Mouse (Mus musculus) heart, embryonic 15.5 days (tissue): ENCODE results near the gene Olfr435. TPM values are rescaled to one million over a fixed set of nuclear protein-coding genes. Genes with fewer than 3 reads are reported as not detected.
"Not testable (repeated sequence)": the region's sequence is repeated elsewhere in the genome, so short reads cannot be mapped to it uniquely, and the experiment has no call there.

ENCODE experiments used
- ATAC-seq: fragments of 200-750 bp; cut with Nextera tagmentation; replicated peaks from 2 replicates; pipeline ENCODE4 v1.8.0; 2017; ENCODE audit warnings: low read depth, moderate TSS enrichment; ENCODE audit not compliant: insufficient number of reproducible peaks, insufficient read depth, low FRiP score
- H3K27ac ChIP-seq: fragments of 300-500 bp; sonication (generic); 2 replicates; pipeline ENCODE4 v1.5.1; 2015; ENCODE audit warnings: mild to moderate bottlenecking, inconsistent platforms
- H3K27me3 ChIP-seq: fragments of 300-500 bp; sonication (generic); 2 replicates; pipeline ENCODE4 v1.6.1; 2015; ENCODE audit warnings: inconsistent platforms
- H3K36me3 ChIP-seq: fragments of 300-500 bp; sonication (generic); 2 replicates; pipeline ENCODE4 v1.6.1; 2015; ENCODE audit warnings: mild to moderate bottlenecking, inconsistent platforms
- H3K4me1 ChIP-seq: fragments of 300-500 bp; sonication (generic); replicated peaks from 2 replicates; pipeline ENCODE4 v1.6.1; 2015; ENCODE audit warnings: inconsistent platforms
- H3K4me2 ChIP-seq: fragments of 300-500 bp; sonication (generic); 2 replicates; pipeline ENCODE4 v1.6.1; 2015; ENCODE audit warnings: inconsistent platforms, mild to moderate bottlenecking, moderate library complexity
- H3K4me3 ChIP-seq: fragments of 300-500 bp; sonication (generic); 2 replicates; pipeline ENCODE4 v1.5.1; 2015; ENCODE audit warnings: mild to moderate bottlenecking, inconsistent platforms
- H3K9ac ChIP-seq: fragments of 300-500 bp; sonication (generic); 2 replicates; pipeline ENCODE4 v1.6.1; 2015; ENCODE audit warnings: mild to moderate bottlenecking, inconsistent platforms
- H3K9me3 ChIP-seq: fragments of 300-500 bp; sonication (generic); replicated peaks from 2 replicates; pipeline ENCODE4 v1.6.1; 2016; ENCODE audit warnings: inconsistent platforms
- WGBS: fragments of 180-500 bp; shearing (Covaris S2); methylation state at CpG from one replicate; pipeline ENCODE4 v1.1.7; 2015; ENCODE audit warnings: mixed read lengths; 5-methylcytosine and 5-hydroxymethylcytosine counted together
- polyA plus RNA-seq: library from polyadenylated mRNA; unstranded; fragments of >200 nt; fragmentation: Nextera tagmentation; extraction: Ambion mirVana; gene quantifications from 2 replicates; pipeline ENCODE4 v1.2.1, GENCODE M21; 2015

Gene Olfr435
- polyA plus RNA-seq, 1 experiment from 2014 or later: not detected

- not testable (repeated sequence) for H3K27me3 ChIP-seq, H3K36me3 ChIP-seq, H3K9me3 ChIP-seq, H3K27ac ChIP-seq, H3K4me2 ChIP-seq, H3K4me1 ChIP-seq, H3K9ac ChIP-seq, H3K4me3 ChIP-seq, ATAC-seq
- WGBS: 78% methylated on average over 1 of the region's 1 CpGs
These were observed 34.3 kb downstream of the Olfr435 start, which contains the start of gene Olfr47 for GRCm38 (mm10) chr6:43231255-43231654. Gene Olfr47 (plus strand): TSS chr6:43231529.

GRCm38 (mm10) chr6:43242061-43242460, 45.1 kb downstream of the Olfr435 start:
- Histone ChIP-seq H3K9ac (no peak overlapping the region), H3K4me3 (no peak overlapping the region), H3K9me3 (no peaks in the 10 kb centered on the region), H3K4me2 (no peak overlapping the region), H3K27me3 (no peaks in the 10 kb centered on the region), H3K36me3 (no peaks in the 10 kb centered on the region), H3K4me1 (no peaks in the 10 kb centered on the region), H3K27ac (no peak overlapping the region)
- WGBS: 8% methylated on average over 4 of the region's 4 CpGs
- ATAC-seq: no peak

- WGBS: 46% methylated on average over 3 of the region's 3 CpGs
- H3K27ac ChIP-seq: no peak overlapping the region
- no peak for ATAC-seq
These were observed 50.5 kb downstream of the Olfr435 start for GRCm38 (mm10) chr6:43247396-43247795.

GRCm38 (mm10) chr6:43252994-43253393, 56.0 kb downstream of the Olfr435 start:
- H3K27ac ChIP-seq: no peak overlapping the region
- no peak for ATAC-seq
- WGBS: 61% methylated on average over 1 of the region's 1 CpGs

More at GRCm38 (mm10) chr6:43247396-43247795, 50.5 kb downstream of the Olfr435 start:
- H3K4me2 ChIP-seq: no peak overlapping the region
- H3K4me1 ChIP-seq: no peaks in the 10 kb centered on the region; the same call in 1 of the 2 replicates
- no peaks in the 10 kb centered on the region for H3K27me3 ChIP-seq
- no peaks in the 10 kb centered on the region for H3K9me3 ChIP-seq
- no peak overlapping the region for H3K4me3 ChIP-seq
- no peak overlapping the region for H3K9ac ChIP-seq
- H3K36me3 ChIP-seq: no peaks in the 10 kb centered on the region

More at GRCm38 (mm10) chr6:43252994-43253393, 56.0 kb downstream of the Olfr435 start:
- no peaks in the 10 kb centered on the region; the same call in 1 of the 2 replicates for H3K4me1 ChIP-seq
- H3K4me2 ChIP-seq: no peak overlapping the region
- H3K27me3 ChIP-seq: no peaks in the 10 kb centered on the region
- no peaks in the 10 kb centered on the region for H3K36me3 ChIP-seq
- no peaks in the 10 kb centered on the region for H3K9me3 ChIP-seq
- H3K4me3 ChIP-seq: no peak overlapping the region
- H3K9ac ChIP-seq: no peak overlapping the region

Other genes starting within 250 kb of the Olfr435 start
- gene Olfr444, start 248.1 kb upstream of the Olfr435 start, polyA plus RNA-seq: not detected in 2 replicates
- not detected in 2 replicates for gene Olfr441, start 90.8 kb upstream of the Olfr435 start, polyA plus RNA-seq
- not detected in 2 replicates for gene Olfr237-ps1, start 50.6 kb upstream of the Olfr435 start, polyA plus RNA-seq
- gene Olfr437, start 33.9 kb upstream of the Olfr435 start, polyA plus RNA-seq: not detected in 2 replicates
- not detected in 2 replicates for gene Olfr13, start 25.0 kb upstream of the Olfr435 start, polyA plus RNA-seq
- gene Olfr434, start 15.9 kb downstream of the Olfr435 start, polyA plus RNA-seq: not detected in 2 replicates
- not detected in 2 replicates for gene Olfr47, start 34.4 kb downstream of the Olfr435 start, polyA plus RNA-seq
- gene Arhgef5, start 68.4 kb downstream of the Olfr435 start, polyA plus RNA-seq: 5.9 and 8.1 TPM in 2 replicates
- gene Nobox, start 112.4 kb downstream of the Olfr435 start, polyA plus RNA-seq: not detected in 2 replicates